Mouse (Mus musculus): ENCODE results near the gene Emcn. TPM values are rescaled to one million over a fixed set of nuclear protein-coding genes. Genes with fewer than 3 reads are reported as not detected.
A peak's percentile ranks its signal among the peaks of the same experiment; 100 is the strongest.

Gene Emcn
- total and polyA plus RNA-seq, 2 experiments from 2014 or later, result 7.1 to 8.7 TPM

DNA sequence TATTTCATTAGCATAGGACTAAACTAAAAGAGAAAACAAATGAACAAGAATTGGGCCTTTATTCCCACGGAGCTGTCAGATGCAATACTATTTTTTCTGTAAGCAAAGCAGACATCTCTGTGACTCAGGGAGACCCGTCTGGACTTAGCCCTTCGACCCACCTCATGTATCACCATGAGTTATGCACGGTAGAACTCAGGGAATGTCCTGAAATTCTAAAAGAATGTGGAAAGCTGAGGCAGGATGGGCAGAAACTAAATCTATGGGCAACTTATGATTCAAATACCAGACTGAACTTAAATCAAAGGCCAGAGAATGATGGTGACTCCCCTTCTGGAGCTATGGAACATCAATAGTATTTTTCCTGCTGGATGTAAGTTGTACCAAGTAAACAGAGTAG lies 8.3 kb upstream of the Emcn start:
- Histone ChIP-seq H3K36me3 (ENCODE audit: insufficient read depth, low read length) (no peaks in the 10 kb centered on the region), H3K4me3 (ENCODE audit: low read length) (no peak overlapping the region)
- no peak for ATAC-seq

DNA sequence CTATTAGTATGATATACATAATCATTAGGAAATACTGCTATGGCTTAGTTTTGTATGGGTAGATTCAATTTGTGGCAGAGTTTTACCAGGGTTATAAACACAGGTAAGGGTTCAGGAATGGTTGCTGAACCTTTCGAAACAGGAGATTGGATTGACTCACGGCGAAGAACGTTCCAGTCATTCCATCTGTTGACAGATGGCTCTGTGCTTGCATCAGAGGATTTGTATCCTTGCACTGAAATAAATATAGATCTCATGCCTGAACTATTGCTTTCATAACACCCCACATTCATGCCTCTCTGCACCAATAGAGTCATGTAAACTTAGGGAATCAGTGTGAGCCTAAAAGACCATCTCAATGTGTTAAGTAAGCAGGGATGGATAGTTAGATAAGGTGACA lies 4.9 kb upstream of the Emcn start:
- Histone ChIP-seq H3K27ac (no peak overlapping the region), H3K4me1 (ENCODE audit: insufficient read depth, low read length) (no peaks in the 10 kb centered on the region), H3K27me3 (ENCODE audit: insufficient read depth, low read length) (no peaks in the 10 kb centered on the region), H3K9me3 (ENCODE audit: low read length) (no peaks in the 10 kb centered on the region), H3K4me2 (ENCODE audit: low read depth, low read length) (no peak overlapping the region), H3K9ac (replicated peaks; ENCODE audit: low read length) (no peak overlapping the region), H3K36me3 (ENCODE audit: insufficient read depth, low read length) (no peaks in the 10 kb centered on the region), H3K4me3 (ENCODE audit: low read length) (no peak overlapping the region)
- TF ChIP-seq CTCF (IDR thresholded peaks at IDR 0.05; ENCODE audit: low read depth), result no peak
- DNase-seq (ENCODE audit: low spot score) (no peak), ATAC-seq (no peak)
- 90% methylated on average over 4 of the region's 4 CpGs for WGBS

More for the DNA sequence above, 8.3 kb upstream of the Emcn start:
- Histone ChIP-seq H3K4me2 (ENCODE audit: low read depth, low read length) (no peak overlapping the region), H3K9ac (replicated peaks; ENCODE audit: low read length) (no peak overlapping the region), H3K9me3 (ENCODE audit: low read length) (no peaks in the 10 kb centered on the region), H3K4me1 (ENCODE audit: insufficient read depth, low read length) (no peaks in the 10 kb centered on the region), H3K27ac (no peak overlapping the region), H3K27me3 (ENCODE audit: insufficient read depth, low read length) (no peaks in the 10 kb centered on the region)
- no peak for TF ChIP-seq CTCF (IDR thresholded peaks at IDR 0.05; ENCODE audit: low read depth)
- WGBS, result 78% methylated on average over 4 of the region's 4 CpGs
- no peak for DNase-seq (ENCODE audit: low spot score)

DNA sequence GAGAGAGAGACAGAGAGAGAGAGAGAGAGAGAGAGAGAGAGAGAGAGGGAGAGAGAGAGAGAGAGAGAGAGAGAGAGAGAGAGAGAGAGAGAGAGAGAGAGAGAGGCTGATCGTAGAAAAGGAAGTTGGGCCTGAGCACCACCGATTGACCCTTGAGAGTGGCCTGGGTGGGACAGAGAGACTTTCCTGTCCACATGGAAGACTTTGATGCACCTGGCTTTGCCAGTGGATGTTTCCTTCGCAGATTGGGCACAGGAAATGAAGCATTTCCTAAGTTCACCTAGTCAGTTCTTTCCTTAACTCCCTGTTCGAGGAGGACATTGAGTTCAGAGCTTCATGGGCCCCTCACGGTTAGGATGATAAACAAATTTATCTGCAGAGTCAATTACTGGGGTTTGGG lies 2.6 kb downstream of the Emcn start:
- DNase-seq (ENCODE audit: low spot score) (no peak), ATAC-seq (no peak)
- H3K4me3 ChIP-seq (ENCODE audit: low read length), result no peak overlapping the region
- TF ChIP-seq CTCF (IDR thresholded peaks at IDR 0.05; ENCODE audit: low read depth), result no peak
- H3K9ac ChIP-seq (replicated peaks; ENCODE audit: low read length), result no peak overlapping the region
- H3K36me3 ChIP-seq (ENCODE audit: insufficient read depth, low read length), result no peaks in the 10 kb centered on the region
- H3K27me3 ChIP-seq (ENCODE audit: insufficient read depth, low read length), result no peaks in the 10 kb centered on the region
- no peak overlapping the region for H3K27ac ChIP-seq
- 84% methylated on average over 5 of the region's 5 CpGs for WGBS
- H3K4me2 ChIP-seq (ENCODE audit: low read depth, low read length), result no peak overlapping the region
- H3K9me3 ChIP-seq (ENCODE audit: low read length), result no peaks in the 10 kb centered on the region
- no peaks in the 10 kb centered on the region for H3K4me1 ChIP-seq (ENCODE audit: insufficient read depth, low read length)

DNA sequence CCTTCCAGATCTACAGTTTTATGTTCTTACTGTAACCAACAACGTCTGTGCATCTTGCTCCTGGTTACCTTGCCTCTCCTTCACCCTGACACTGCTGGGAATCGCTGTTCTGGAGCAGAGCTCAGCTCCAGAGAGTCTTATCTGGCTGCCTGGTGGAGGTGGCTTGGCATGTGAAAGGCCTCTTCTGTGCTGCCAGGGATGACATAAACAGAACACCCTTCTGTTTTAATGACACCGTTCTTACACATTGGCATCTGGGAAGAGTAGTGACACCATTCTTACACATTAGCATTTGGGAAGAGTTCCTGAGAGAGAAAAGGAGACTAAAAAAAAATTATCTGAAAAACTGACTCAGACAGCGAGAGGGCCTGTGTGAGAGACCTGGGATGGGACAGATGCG lies 11.0 kb downstream of the Emcn start:
- Histone ChIP-seq H3K9me3 (ENCODE audit: low read length) (no peaks in the 10 kb centered on the region), H3K9ac (replicated peaks; ENCODE audit: low read length) (no peak overlapping the region), H3K4me2 (ENCODE audit: low read depth, low read length) (no peak overlapping the region), H3K4me3 (ENCODE audit: low read length) (no peak overlapping the region), H3K27ac (no peak overlapping the region), H3K27me3 (ENCODE audit: insufficient read depth, low read length) (no peaks in the 10 kb centered on the region), H3K36me3 (ENCODE audit: insufficient read depth, low read length) (no peaks in the 10 kb centered on the region), H3K4me1 (ENCODE audit: insufficient read depth, low read length) (no peaks in the 10 kb centered on the region)
- WGBS, result 82% methylated on average over 5 of the region's 5 CpGs
- DNase-seq (ENCODE audit: low spot score), result no peak
- ATAC-seq, result no peak
- no peak for TF ChIP-seq CTCF (IDR thresholded peaks at IDR 0.05; ENCODE audit: low read depth)

DNA sequence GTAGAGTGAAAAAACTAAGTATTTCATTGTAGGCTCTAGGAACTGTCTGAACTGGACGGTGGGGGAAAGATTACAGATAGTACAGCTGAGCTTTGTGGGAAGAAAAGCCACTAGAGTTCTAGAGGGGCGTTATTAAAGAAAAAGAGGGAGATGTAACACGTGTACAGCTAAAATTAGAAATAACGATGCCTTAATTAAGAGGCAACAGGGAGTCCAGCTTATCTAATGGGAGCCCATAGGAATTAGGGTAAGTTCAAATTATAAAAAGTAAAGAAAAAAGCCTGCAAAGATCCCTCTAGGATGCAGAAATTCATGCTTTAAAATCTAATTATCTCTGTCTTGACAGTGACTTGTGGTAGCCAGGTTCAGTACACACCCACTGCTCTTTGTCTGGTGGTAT lies 15.8 kb downstream of the Emcn start:
- no peak for DNase-seq (ENCODE audit: low spot score)
- Histone ChIP-seq H3K9me3 (ENCODE audit: low read length) (no peaks in the 10 kb centered on the region), H3K36me3 (ENCODE audit: insufficient read depth, low read length) (no peaks in the 10 kb centered on the region), H3K4me1 (ENCODE audit: insufficient read depth, low read length) (no peaks in the 10 kb centered on the region), H3K4me2 (ENCODE audit: low read depth, low read length) (no peak overlapping the region), H3K27me3 (ENCODE audit: insufficient read depth, low read length) (no peaks in the 10 kb centered on the region), H3K9ac (replicated peaks; ENCODE audit: low read length) (no peak overlapping the region), H3K4me3 (ENCODE audit: low read length) (no peak overlapping the region), H3K27ac (no peak overlapping the region)
- TF ChIP-seq CTCF (IDR thresholded peaks at IDR 0.05; ENCODE audit: low read depth), result no peak
- 68% methylated on average over 4 of the region's 4 CpGs for WGBS
- ATAC-seq, result no peak

DNA sequence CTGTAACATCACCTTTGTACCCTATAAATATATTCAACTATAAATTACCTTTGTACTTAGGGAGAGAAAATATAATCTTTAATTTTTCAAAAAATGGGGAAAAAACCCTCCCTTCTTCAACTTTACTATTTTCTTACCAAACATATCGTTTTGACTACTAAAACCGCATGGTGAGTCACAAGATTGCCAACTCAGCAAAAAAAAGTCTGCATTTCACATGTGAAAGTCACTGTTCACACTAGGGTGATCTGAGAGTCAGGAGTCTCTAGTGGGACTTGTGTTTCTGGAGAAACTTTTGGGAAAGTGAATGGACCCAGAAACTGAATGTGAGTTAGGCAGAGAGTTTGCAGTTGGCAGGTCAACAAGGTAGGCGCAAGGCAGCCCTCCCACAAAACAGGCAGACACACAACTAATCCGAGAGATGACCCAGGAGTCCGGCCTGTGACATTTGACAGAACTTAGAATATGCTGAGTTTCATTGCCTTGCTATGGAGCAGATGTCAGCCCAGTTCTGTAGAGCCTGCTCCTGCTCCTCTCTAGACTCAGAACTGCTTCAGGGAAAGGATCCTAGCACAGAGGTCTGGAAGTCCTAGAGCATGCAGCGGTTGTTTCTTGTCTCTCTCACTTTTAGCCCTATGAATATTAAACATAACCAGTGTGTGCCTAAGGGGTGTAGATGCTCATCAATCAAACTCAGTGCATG lies 26.4 kb downstream of the Emcn start:
- DNase-seq (ENCODE audit: low spot score) (no peak), ATAC-seq (peak; percentile 47; the same call in 1 of the 2 replicates)
- H3K9ac ChIP-seq (replicated peaks; ENCODE audit: low read length), result no peak overlapping the region
- 82% methylated on average over 6 of the region's 6 CpGs for WGBS
- H3K4me2 ChIP-seq (ENCODE audit: low read depth, low read length), result no peak overlapping the region
- H3K9me3 ChIP-seq (ENCODE audit: low read length), result no peaks in the 10 kb centered on the region
- no peaks in the 10 kb centered on the region for H3K27me3 ChIP-seq (ENCODE audit: insufficient read depth, low read length)
- no peak overlapping the region for H3K4me3 ChIP-seq (ENCODE audit: low read length)
- no peak for TF ChIP-seq CTCF (IDR thresholded peaks at IDR 0.05; ENCODE audit: low read depth)
- H3K36me3 ChIP-seq (ENCODE audit: insufficient read depth, low read length), result no peaks in the 10 kb centered on the region
- H3K27ac ChIP-seq, result no peak overlapping the region
- no peaks in the 10 kb centered on the region for H3K4me1 ChIP-seq (ENCODE audit: insufficient read depth, low read length)

DNA sequence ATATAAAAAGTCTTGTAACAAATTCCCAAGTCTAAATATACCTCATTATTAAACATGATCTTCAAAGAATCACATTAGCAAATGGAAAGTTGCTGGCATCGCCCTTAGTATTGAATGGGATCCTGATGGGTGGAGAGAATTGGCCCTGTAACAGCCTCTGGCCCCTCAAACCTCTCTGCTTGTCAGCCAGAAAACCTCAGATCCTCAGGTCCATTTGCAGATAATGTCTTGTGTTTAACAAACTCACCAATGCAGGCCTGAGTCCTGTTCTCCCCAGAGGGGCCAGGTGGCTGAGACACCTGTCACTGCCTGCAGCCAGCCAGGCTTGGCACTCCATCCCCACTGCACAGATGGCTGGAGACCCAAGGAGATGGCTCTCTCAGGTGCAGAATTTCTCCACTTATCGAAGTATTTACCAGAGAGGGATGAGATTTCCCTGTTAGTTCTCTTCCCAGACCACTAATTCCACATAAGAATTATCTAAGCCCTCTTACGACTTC lies 27.0 kb downstream of the Emcn start:
- DNase-seq (ENCODE audit: low spot score) (peak; percentile 78), ATAC-seq (peak; percentile 87)
- 50% methylated on average over 3 of the region's 3 CpGs for WGBS

More for the DNA sequence above, 27.0 kb downstream of the Emcn start:
- TF ChIP-seq CTCF (IDR thresholded peaks at IDR 0.05; ENCODE audit: low read depth), result no peak
- no peak overlapping the region for H3K4me2 ChIP-seq (ENCODE audit: low read depth, low read length)
- H3K27me3 ChIP-seq (ENCODE audit: insufficient read depth, low read length), result no peaks in the 10 kb centered on the region
- H3K27ac ChIP-seq, result no peak overlapping the region
- H3K9ac ChIP-seq (replicated peaks; ENCODE audit: low read length), result no peak overlapping the region
- H3K4me1 ChIP-seq (ENCODE audit: insufficient read depth, low read length), result no peaks in the 10 kb centered on the region
- H3K9me3 ChIP-seq (ENCODE audit: low read length), result no peaks in the 10 kb centered on the region
- H3K36me3 ChIP-seq (ENCODE audit: insufficient read depth, low read length), result no peaks in the 10 kb centered on the region
- H3K4me3 ChIP-seq (ENCODE audit: low read length), result no peak overlapping the region

All from hindbrain, postnatal 0 days (tissue).